Mouse (Mus musculus): ENCODE measurements around the gene Calm1. TPM values are rescaled to one million over a fixed set of nuclear protein-coding genes. Genes with fewer than 3 reads are reported as not detected.

The Calm1 gene
- 100 to 1,000 TPM; 512 to 585 TPM for total RNA-seq (2023)

DNA sequence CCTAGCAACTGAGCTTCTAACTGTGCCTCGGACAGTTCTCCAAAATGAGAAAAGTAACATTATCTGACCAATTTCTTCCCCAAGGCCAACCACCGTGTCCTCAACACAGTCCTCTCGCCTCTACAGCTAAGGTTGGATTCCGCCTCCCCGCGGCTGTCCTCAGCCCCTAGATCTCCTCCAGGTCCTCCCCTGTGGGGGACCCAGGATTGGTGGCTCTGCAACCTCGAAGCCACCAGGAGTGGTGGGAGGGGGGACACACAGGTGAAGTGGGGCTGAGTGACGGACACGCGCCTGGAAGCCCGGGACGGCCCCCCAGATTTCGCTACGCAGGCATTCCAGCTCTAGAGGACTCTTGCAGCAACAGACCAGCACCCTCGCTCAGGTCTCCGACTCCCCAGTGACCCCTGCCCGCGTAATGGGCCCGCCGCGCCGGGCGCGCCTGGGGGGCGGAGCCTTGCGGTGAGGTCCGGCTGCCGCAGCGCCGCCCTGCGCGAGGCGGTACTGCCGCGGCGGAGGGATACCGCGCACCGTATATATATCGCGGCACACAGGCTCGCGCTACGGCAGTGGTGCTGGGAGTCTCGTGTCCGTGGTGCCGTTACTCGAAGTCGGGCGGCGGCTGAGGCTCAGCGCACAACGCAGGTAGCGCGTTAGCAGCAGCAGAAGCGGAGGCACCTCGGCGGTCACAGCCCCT, at the start of gene Calm1:
Calm1 (plus strand) TSS at position 469 of the 694 bp plus-strand sequence.

DNA sequence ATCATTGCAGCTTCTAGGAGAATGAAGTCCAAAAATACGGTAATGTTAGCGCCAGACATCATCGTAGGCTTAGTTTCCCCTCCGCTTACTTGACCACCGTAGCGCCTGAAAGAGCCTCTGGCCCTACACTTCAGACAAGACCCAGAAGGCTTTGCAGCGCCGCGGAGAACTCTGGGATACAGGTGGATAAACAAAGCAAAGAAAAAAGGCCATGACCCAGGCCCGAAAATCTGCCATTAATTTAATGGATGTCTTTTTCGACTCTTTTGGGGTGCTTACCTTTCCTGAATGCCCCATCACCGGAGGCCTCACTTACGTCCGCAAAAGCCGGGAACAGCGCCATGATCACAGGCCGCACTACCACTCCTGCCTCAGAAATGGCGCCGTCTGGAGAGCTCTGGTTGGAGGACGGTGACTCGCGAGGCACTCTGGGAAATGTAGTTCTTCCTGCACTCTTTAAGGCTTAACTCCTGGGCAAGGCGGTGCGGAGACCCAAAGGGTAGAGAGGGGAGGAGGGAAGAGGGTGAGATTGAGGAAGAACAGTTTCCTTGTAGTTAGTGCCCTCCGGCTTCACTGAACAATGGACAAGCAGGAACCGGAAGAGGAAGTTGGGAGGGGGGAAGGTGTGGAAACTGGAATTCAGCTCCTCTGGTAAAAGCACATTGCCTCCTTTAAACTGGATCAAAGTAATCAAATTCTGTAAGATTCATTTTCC, 39.8 kb upstream of the Calm1 start, which contains the start of gene Nrde2:
Nrde2 (minus strand) TSS at position 393 of the 715 bp plus-strand sequence.

Other genes with a start within 250 kb of the Calm1 start
- gene Kcnk13, start 234.9 kb upstream of the Calm1 start, total RNA-seq (2023), result 1 to 10 TPM; 8.5 to 8.6 TPM
- gene Psmc1, start 89.3 kb upstream of the Calm1 start, total RNA-seq (2023), result 10 to 100 TPM; 72.2 to 97.6 TPM
- 10 to 100 TPM; 29.7 to 38.6 TPM for gene Nrde2, start 39.8 kb upstream of the Calm1 start, total RNA-seq (2023)